Mouse (Mus musculus): Measurements from ENCODE around the gene Olfr609. TPM values are rescaled to one million over a fixed set of nuclear protein-coding genes. Genes with fewer than 3 reads are reported as not detected.
"Not testable (repeated sequence)": the region's sequence is repeated elsewhere in the genome, so short reads cannot be mapped to it uniquely, and the experiment has no call there.

The Olfr609 gene
- polyA plus RNA-seq (2012; rRNA removed), result not detected in 2 replicates
- polyA plus RNA-seq (2014; fragmentation: Nextera tagmentation; extraction: Ambion mirVana), result not detected in 2 replicates

DNA sequence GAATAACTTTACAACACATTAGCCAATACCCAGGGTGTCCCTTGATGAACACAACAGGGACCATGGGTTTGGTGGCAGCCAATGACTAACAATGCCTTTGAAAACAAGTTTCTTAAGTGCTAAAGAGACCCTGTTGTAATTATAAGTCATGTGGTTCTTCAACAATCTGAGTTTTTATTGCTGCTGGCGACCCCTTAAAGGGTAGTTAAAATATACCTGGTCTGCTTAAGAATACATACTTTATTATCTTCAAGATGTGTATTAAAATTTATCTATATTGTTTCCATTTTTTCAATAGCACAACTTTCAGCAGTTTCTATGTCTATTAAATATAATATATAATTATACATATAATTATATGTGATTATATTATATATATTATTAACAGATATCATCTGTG is at the start of gene Olfr609:
TSS of gene Olfr609 (minus strand) at position 101 of the 400 bp plus-strand sequence.
- Histone ChIP-seq H3K36me3 (ENCODE audit: control insufficient read depth, insufficient read depth, low read length) (no peaks in the 10 kb centered on the region), H3K9ac (ENCODE audit: low read depth, low read length, severe bottlenecking) (no peak within 1 kb of the TSS), H3K4me2 (replicated peaks; ENCODE audit: low read depth, low read length, severe bottlenecking) (no peak within 1 kb of the TSS), H3K4me3 (replicated peaks; ENCODE audit: low read length) (no peak within 1 kb of the TSS), H3K9me3 (ENCODE audit: control insufficient read depth, low read length) (no peaks in the 10 kb centered on the region), H3K27ac (replicated peaks; ENCODE audit: low read depth, low read length) (no peak within 1 kb of the TSS), H3K4me1 (ENCODE audit: control insufficient read depth, insufficient read depth, low read length) (no peaks in the 10 kb centered on the region), H3K27me3 (ENCODE audit: control insufficient read depth, insufficient read depth, low read length) (no peaks in the 10 kb centered on the region)
- no peak for ATAC-seq (ENCODE audit: low FRiP score, low read depth)
- WGBS, result 42% methylated on average over 1 of the region's 1 CpGs
- DNase-seq (ENCODE audit: low spot score), result no peak
- no peak for TF ChIP-seq POLR2A (IDR thresholded peaks at IDR 0.05; ENCODE audit: borderline replicate concordance, extremely low read depth, insufficient read depth, insufficient read length)

DNA sequence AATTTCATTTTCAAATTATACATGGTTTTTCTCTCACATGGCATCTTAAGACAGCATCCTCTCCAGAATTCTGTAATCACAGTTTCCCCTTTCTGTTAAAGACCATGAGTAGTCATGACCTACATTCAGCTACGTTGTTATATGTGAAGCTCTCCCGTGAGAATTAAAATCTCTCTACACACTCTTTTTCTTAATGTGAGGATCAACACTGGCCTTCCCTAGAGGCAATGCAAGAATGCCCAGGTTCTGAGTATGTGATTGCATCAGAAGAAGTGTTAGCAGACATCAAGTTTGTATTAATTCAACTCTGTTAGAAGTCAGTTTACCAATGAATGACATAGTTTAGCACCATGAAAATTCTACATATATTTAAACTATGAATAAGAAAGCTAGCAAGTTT is 44.8 kb upstream of the Olfr609 start, which contains the start of gene Olfr612:
TSS of gene Olfr612 (minus strand) at position 101 of the 400 bp plus-strand sequence.
- not testable (repeated sequence) for DNase-seq (ENCODE audit: low spot score); H3K27me3 ChIP-seq (ENCODE audit: control insufficient read depth, insufficient read depth, low read length); H3K36me3 ChIP-seq (ENCODE audit: control insufficient read depth, insufficient read depth, low read length); ATAC-seq (ENCODE audit: low FRiP score, low read depth); H3K27ac ChIP-seq (replicated peaks; ENCODE audit: low read depth, low read length); H3K4me1 ChIP-seq (ENCODE audit: control insufficient read depth, insufficient read depth, low read length); H3K9ac ChIP-seq (ENCODE audit: low read depth, low read length, severe bottlenecking); H3K4me2 ChIP-seq (replicated peaks; ENCODE audit: low read depth, low read length, severe bottlenecking); H3K9me3 ChIP-seq (ENCODE audit: control insufficient read depth, low read length); H3K4me3 ChIP-seq (replicated peaks; ENCODE audit: low read length)
- 78% methylated on average over 2 of the region's 2 CpGs for WGBS

DNA sequence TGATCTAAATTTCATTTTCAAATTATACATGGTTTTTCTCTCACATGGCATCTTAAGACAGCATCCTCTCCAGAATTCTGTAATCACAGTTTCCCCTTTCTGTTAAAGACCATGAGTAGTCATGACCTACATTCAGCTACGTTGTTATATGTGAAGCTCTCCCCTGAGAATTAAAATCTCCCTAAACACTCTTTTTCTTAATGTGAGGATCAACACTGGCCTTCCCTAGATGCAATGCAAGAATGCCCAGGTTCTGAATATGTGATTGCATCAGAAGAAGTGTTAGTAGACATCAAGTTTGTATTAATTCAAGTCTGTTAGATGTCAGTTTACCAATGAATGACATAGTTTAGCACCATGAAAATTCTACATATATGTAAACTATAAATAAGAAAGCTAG is 22.9 kb upstream of the Olfr609 start, which contains the start of gene Olfr611:
TSS of gene Olfr611 (minus strand) at position 101 of the 400 bp plus-strand sequence.
- WGBS, result 74% methylated on average over 1 of the region's 1 CpGs
- H3K4me3 ChIP-seq (replicated peaks; ENCODE audit: low read length); H3K27ac ChIP-seq (replicated peaks; ENCODE audit: low read depth, low read length); H3K36me3 ChIP-seq (ENCODE audit: control insufficient read depth, insufficient read depth, low read length); H3K9ac ChIP-seq (ENCODE audit: low read depth, low read length, severe bottlenecking); H3K27me3 ChIP-seq (ENCODE audit: control insufficient read depth, insufficient read depth, low read length); H3K4me2 ChIP-seq (replicated peaks; ENCODE audit: low read depth, low read length, severe bottlenecking); DNase-seq (ENCODE audit: low spot score); ATAC-seq (ENCODE audit: low FRiP score, low read depth); H3K4me1 ChIP-seq (ENCODE audit: control insufficient read depth, insufficient read depth, low read length); H3K9me3 ChIP-seq (ENCODE audit: control insufficient read depth, low read length): not testable (repeated sequence)

DNA sequence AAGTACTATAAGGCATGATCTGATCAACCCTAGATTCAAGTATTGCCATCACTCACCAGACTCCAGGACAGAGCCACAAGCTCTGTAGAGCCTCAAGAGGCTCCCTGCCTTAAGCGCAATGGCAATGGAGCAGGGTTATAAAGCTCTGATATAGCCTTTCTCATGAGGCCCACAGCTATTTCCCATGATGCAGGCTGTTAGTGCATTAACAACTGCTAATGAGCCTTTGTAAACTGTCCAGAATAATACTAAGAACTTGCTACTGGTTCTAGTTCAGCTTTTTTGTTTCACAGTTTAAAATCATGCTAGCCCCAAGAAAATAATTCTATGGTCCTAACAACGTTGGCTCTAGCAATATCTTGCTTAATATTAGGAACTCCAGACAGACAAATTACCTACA is 14.2 kb upstream of the Olfr609 start, which contains the start of gene Olfr610:
TSS of gene Olfr610 (minus strand) at position 101 of the 400 bp plus-strand sequence.
- no peak within 1 kb of the TSS for H3K4me2 ChIP-seq (replicated peaks; ENCODE audit: low read depth, low read length, severe bottlenecking)
- no peaks in the 10 kb centered on the region for H3K27me3 ChIP-seq (ENCODE audit: control insufficient read depth, insufficient read depth, low read length)
- H3K9ac ChIP-seq (ENCODE audit: low read depth, low read length, severe bottlenecking), result no peak within 1 kb of the TSS
- H3K9me3 ChIP-seq (ENCODE audit: control insufficient read depth, low read length), result no peaks in the 10 kb centered on the region
- ATAC-seq (ENCODE audit: low FRiP score, low read depth) (no peak), DNase-seq (ENCODE audit: low spot score) (no peak)
- 79% methylated on average over 2 of the region's 2 CpGs for WGBS
- no peak within 1 kb of the TSS for H3K27ac ChIP-seq (replicated peaks; ENCODE audit: low read depth, low read length)
- no peaks in the 10 kb centered on the region for H3K4me1 ChIP-seq (ENCODE audit: control insufficient read depth, insufficient read depth, low read length)
- TF ChIP-seq POLR2A (IDR thresholded peaks at IDR 0.05; ENCODE audit: borderline replicate concordance, extremely low read depth, insufficient read depth, insufficient read length), result no peak
- H3K36me3 ChIP-seq (ENCODE audit: control insufficient read depth, insufficient read depth, low read length), result no peaks in the 10 kb centered on the region
- H3K4me3 ChIP-seq (replicated peaks; ENCODE audit: low read length), result no peak within 1 kb of the TSS

GRCm38 (mm10) chr7:103477106-103477505 is 20.8 kb downstream of the Olfr609 start:
- not testable (repeated sequence) for ATAC-seq (ENCODE audit: low FRiP score, low read depth); H3K36me3 ChIP-seq (ENCODE audit: control insufficient read depth, insufficient read depth, low read length); H3K27me3 ChIP-seq (ENCODE audit: control insufficient read depth, insufficient read depth, low read length); H3K9me3 ChIP-seq (ENCODE audit: control insufficient read depth, low read length); DNase-seq (ENCODE audit: low spot score); H3K4me3 ChIP-seq (replicated peaks; ENCODE audit: low read length); H3K4me2 ChIP-seq (replicated peaks; ENCODE audit: low read depth, low read length, severe bottlenecking); H3K4me1 ChIP-seq (ENCODE audit: control insufficient read depth, insufficient read depth, low read length); H3K27ac ChIP-seq (replicated peaks; ENCODE audit: low read depth, low read length); H3K9ac ChIP-seq (ENCODE audit: low read depth, low read length, severe bottlenecking)
- WGBS, result 85% methylated on average over 9 of the region's 9 CpGs

- ATAC-seq (ENCODE audit: low FRiP score, low read depth) (no peak), DNase-seq (ENCODE audit: low spot score) (no peak)
- no peaks in the 10 kb centered on the region for H3K4me1 ChIP-seq (ENCODE audit: control insufficient read depth, insufficient read depth, low read length)
- no peaks in the 10 kb centered on the region for H3K27me3 ChIP-seq (ENCODE audit: control insufficient read depth, insufficient read depth, low read length)
- no peak within 1 kb of the TSS for H3K4me3 ChIP-seq (replicated peaks; ENCODE audit: low read length)
- no peak within 1 kb of the TSS for H3K9ac ChIP-seq (ENCODE audit: low read depth, low read length, severe bottlenecking)
- no peak within 1 kb of the TSS for H3K4me2 ChIP-seq (replicated peaks; ENCODE audit: low read depth, low read length, severe bottlenecking)
- H3K36me3 ChIP-seq (ENCODE audit: control insufficient read depth, insufficient read depth, low read length), result no peaks in the 10 kb centered on the region
- no peak for TF ChIP-seq POLR2A (IDR thresholded peaks at IDR 0.05; ENCODE audit: borderline replicate concordance, extremely low read depth, insufficient read depth, insufficient read length)
- no peaks in the 10 kb centered on the region for H3K9me3 ChIP-seq (ENCODE audit: control insufficient read depth, low read length)
- no peak within 1 kb of the TSS for H3K27ac ChIP-seq (replicated peaks; ENCODE audit: low read depth, low read length)
Measured at GRCm38 (mm10) chr7:103469577-103469976, 28.3 kb downstream of the Olfr609 start, which contains the start of gene Olfr608. Gene Olfr608 (plus strand): TSS chr7:103469877.
